Mouse (Mus musculus) lung, adult 18-20 months (tissue): ENCODE data around the gene Atp2a2.
"Not testable (repeated sequence)": the region's sequence is repeated elsewhere in the genome, so short reads cannot be mapped to it uniquely, and the experiment has no call there.

ENCODE experiments used
- DNase-seq, 2 experiments: peaks; one replicate each; pipeline ENCODE4 v3.0.0; 2022; ENCODE audit warnings: mixed read lengths in 2 of 2

The Atp2a2 gene

DNA sequence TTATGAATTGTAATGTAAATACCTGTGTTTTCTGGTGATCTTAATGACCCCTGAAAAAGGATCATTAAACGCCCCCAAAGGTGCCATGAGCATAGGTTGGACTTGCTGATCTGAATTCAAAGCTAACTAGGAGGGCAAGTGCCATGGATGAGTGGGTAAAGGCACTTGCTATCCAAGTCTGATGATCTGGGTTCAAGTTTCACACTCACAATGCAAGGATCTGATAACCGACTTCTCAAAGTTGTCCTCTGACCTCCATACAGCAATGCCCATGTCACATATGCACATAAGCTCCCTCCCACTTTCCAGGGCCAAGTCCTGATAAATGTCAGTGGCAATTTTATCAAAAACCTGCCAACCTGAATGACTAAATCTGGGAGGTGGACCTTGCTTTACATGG, 9.0 kb downstream of the Atp2a2 start:
- no peak for DNase-seq

DNA sequence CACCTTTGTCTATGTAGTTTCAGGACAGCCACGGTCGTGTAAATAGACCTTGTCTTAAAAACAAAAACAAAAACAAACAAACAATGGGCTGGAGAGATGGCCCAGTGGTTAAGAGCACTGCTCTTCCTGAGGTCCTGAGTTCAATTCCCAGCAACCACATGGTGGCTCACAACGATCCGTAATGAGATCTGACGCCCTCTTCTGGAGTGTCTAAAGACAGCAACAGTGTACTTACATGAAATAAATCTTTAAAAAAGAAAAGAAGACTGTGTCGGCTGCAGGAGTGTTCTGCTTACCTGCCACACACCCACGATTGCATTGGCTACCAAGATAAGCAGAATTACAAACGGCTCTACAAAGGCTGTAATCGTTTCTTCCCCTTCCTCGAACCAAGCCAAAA, 10.6 kb downstream of the Atp2a2 start:
- DNase-seq: no peak

DNA sequence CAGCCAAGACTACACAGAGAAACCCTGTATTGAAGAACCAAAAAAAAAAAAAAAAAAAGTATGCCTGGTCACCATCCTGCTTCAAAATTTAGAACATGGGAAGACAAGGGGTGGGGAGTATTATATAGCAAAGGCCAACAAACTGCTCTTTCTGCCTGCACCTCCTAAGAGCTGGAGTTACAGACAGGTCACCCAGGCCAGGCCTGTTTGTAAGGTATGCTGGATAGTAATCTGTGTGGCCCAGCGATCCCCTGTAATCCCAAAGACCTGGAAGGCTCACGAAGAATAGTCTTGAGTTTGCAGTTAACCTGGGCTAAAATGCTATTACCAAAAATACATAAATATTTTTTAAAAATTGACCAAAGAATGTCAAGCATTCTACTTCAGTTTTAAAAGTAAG, 11.9 kb downstream of the Atp2a2 start:
- no peak for DNase-seq

DNA sequence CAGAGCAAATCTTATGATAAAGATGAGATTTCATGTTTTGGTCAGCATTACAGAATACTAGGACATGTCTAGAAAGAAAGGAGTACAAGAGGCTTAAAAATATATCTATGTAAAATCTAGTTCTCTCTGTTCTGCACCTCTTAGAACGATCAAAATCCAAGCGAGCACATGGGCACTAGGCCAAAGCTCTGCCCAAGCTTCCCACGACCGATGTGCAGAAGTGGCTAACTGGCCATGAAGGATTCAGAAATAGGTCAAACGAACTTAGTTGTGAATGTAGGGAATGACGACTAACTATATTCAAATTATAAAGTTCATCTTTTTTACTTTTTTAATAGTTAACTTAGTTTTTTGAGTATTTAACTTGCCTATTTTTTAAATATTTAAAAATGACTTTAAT, 14.2 kb downstream of the Atp2a2 start:
- DNase-seq: no peak

DNA sequence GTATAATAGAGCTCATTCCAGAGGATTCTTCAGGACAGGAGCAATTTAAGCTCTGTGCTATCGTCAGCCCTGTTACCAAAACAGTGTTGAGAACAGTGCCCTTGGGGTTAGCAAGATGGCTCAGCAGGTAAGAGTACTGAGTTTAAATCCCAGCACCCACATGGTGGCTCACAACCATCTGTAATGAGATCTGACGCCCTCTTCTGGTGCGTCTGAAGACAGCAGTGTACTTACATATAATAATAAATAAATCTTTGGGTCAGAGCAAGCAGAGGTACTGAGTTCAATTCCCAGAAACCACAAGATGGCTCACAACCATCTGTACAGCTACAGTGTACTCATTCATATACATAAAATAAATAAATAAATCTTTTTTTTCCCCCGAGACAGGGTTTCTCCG, 15.8 kb downstream of the Atp2a2 start:
- not testable (repeated sequence) for DNase-seq

DNA sequence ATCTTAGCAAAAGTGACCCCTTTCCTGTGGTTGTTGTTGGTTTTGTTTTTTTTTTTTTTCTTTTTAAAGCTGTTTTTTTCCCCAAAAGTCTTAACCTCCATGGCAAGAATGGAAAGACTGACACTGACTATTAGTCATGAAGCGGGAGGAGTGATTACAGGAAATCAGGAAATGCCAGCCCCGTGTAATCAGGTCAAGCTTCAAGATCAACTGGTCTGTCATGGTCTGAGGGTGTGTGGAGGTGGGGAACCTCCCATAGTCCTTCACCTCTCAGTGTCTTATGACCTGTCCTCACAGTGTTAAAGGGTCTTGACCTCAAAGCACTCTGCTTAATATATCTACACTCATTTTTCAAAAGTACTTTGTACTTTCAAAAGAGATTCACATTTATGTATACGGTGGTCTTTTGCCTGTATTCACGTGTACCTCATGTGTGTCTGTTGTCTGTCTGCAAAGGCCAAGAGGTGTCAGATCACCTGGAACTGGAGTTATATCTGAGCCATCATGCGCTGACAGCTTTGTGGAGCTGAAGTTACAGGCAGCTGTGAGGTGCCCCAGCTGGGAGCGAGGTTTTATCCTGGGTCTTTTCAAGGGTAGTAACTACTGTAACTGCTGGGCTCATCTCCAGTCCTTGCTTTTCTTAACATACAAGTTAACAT, 19.2 kb downstream of the Atp2a2 start:
- no peak for DNase-seq

DNA sequence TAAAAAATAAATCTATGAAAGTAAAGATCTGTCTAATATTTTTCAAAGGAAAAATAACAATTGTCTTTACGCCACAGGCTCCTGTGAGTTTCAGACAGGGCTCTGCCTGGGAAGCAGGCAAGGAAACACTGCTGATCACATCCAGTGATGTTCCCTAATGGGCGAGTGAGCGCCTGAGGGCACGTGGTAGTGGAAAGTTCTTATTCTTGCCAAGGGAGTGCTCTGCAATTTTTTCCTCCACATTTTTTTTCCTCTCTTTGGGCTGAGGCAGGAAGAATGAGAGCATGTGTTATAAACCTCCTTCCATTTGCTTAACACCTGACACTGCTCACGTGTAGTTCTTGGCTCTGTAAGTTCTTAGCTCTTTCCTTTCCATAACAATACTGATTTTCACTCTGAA, 20.2 kb downstream of the Atp2a2 start:
- peak; percentile 32 to 38 for DNase-seq

DNA sequence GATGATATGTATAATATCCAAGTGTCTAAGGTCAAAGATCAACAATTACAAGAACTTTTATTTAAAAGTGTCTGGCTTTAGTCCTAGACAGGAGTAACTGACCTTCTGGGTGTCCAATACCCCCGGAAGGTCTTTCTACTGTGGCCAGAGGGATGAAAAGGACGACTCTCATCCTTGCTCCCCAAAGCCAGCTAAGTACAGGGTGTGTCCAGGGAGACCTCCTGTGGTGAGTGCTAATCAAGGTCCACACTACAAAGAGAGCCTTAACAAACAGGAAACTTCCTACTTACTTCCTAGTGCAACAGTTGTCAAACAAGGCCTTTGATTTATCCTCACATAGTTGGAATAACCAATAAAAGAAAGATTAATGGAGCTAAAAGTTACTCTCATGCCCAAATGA, 22.9 kb downstream of the Atp2a2 start:
- DNase-seq: no peak

DNA sequence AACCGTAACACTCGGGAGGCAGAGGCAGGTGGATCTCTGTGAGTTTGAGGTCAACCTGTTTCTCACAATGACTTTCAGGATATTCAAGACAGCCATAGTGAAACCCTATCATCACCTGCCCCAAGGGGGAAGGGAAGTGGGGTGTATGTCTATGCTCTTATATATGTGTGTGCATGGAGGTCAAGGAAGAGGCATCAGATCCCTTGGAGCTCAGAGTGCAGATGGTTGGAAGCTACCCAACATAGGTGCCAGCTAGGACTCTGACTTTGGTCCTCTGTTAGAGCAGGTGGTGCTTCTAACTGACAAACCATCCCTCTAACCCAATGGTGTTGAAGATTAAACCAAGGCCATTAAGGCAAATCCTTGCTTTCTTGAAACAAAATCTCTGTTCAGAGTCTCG, 24.5 kb downstream of the Atp2a2 start:
- DNase-seq: no peak

DNA sequence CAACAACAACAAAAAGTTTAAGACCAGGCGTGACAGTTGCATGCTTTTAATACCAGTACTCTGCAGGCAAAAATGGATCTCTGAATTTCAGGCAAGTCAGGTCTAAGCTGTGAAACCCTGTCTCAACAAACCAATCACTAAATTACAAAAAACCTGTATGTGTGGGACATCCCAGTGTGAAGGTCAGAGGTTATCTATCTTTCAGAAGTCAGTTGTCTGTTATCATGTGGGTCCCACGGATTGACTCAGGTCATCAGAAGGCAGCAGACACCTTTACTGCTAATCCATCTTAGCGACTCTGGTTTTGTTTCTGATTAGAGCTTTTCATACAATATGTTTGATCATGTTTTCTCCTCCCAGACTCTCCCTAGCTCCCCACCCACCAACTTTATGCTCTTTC, 25.9 kb downstream of the Atp2a2 start:
- no peak for DNase-seq

DNA sequence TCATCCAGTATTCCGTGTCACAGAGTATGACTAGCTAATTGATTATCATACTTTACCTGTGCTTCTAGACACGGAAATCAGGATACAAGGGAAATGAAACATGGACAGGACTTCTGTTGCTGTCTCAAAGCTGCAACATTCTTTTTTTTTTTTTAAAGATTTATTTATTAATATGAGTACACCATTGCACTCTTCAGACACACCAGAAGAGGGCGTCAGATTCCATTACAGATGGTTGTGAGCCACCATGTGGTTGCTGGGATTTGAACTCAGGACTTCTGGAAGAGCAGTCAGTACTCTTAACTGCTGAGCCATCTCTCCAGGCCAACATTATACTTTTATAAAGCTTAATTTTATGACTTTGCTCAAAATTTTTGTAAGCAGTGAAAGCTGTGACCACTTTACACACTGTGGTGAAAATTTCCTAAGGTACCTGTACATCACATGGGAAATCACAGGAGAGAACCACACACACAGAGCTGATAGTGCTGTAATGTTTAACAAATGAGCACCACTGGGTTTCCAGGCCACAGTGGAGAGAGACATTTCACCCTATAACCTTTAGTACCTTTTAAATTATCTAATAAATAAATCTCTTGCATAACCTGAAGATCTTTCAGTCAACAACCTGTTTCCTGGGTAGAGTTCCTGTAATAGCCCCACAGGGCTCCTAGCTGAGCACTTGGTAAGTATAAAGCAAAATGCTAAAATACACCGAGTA, 27.2 kb downstream of the Atp2a2 start:
- DNase-seq: no peak

DNA sequence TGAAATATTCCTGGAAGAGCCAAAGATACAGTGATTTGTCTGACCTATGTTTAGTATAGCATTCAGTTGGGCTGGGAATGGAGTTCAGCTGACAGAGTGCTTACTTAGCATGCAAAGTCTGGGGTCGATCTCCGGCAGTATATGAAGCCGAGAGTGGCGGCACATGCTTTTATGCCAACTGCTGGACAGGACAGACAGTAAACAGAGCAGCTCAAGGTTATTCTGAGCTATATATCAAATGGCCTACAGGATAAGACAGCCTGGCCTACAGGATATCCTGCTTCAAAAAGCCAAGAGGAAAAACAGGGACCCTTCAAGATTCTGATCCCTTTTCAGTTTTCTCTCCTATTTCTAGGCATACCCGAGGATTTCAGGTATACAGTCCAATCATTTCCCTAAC, 30.4 kb downstream of the Atp2a2 start:
- no peak for DNase-seq

DNA sequence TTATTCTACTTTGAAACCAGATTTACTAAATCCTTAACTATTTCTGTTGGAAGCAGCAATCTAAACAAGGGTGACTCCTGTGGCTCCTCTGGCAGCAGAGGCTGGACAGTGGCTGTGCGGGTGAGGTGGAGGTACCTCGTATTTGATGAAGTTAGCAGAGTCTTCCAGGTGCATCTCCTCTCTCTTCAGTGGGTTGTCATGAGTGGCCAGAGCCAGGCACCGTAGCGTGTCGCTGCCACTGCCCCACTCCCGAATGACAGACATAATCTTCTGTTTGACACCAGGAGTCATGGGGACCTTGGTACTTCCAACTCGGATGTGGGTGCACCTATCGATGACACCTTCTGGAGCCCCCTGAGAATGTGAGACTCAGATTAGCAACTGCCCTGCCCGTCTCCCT, 40.6 kb downstream of the Atp2a2 start:
- no peak for DNase-seq

DNA sequence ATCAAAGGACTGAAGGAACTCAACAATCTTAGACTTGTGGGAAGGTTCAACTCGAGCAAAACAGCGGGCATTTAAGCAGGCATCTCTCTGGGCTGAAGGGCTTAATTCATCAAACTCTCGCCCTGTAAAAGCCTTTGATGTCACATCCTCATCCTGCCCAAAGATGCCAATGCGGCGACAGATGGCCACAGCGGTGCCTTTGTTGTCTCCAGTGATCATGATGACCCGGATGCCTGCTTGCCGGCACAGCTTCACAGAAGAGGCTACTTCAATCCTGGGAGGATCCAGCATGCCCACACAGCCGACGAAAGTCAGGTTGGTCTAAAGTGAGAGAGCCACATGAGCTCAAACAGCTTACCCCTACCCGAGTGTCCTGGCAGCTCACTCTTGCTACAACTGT, 41.4 kb downstream of the Atp2a2 start:
- DNase-seq: no peak

DNA sequence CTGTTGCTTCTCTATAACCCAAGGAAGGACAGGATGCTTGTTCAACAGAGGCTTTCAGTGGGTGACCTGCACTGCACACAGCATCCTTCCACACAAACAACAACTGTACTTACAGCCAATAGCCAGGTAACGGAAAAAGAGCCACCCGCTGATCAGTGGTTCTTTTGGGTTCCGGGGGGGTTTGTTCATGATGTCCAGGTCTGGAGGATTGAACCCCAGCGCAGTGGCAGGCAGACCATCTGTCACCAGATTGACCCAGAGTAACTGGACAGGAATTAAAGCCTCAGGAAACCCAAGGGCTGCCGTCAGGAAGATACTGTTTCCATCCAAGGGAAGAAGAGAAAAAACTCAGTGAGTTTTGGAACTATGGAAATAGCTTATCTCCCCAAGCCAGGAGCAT, 42.7 kb downstream of the Atp2a2 start:
- DNase-seq: no peak

DNA sequence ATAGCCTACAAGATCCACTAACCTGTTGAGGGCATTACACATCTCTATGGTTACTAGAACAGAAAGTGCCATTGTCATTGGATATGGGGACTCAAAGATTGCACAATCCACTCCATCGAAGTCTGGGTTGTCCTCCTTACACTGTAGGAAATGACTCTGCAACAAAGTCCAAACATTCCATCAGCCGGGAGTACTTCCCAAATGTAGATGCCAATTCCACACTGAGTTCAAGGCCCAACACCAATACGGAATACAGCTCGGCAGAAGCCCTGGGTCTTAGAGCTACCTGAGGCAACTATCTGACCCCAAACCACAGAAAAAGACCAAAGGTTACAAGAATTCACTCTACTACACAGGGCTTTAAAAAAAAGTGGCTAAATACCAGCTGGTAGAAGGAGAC, 44.0 kb downstream of the Atp2a2 start:
- no peak for DNase-seq

DNA sequence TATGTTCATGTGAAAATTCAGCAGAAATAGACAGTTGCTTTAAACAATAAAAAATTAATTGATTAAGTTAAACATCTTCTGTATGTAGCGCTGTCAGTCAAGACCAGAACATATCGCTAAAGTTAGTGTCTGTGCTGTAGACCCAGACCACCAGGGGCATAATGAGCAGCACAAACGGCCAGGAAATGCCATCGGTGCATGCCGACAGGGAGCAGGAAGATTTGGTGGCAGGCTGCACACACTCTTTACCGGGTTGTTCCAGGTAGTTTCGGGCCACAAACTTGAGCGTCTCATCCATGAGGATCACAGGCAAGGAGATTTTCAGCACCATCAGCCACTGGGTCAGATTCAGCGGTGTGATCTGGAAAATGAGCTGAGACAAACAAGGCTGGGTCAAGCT, 45.0 kb downstream of the Atp2a2 start:
- not testable (repeated sequence) for DNase-seq

DNA sequence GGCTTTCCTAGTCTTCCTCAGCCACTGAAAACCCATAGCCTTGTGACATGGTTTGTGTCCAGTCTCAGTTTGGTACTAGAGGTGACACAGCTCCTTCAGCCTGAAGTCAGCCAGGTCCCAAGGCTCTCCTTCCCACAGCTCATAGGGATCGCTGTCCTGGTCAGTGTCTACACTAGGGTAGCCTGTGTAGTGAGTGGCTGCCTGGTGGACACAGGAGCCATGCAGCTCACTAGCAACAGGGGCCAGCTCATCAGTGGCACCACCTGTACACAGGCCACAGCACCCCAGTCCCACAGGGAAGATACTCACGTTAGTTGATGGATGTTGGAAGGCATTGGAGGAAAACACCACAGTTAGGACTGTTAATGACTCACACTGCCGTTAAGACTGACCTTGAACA, 46.4 kb downstream of the Atp2a2 start:
- DNase-seq: no peak

DNA sequence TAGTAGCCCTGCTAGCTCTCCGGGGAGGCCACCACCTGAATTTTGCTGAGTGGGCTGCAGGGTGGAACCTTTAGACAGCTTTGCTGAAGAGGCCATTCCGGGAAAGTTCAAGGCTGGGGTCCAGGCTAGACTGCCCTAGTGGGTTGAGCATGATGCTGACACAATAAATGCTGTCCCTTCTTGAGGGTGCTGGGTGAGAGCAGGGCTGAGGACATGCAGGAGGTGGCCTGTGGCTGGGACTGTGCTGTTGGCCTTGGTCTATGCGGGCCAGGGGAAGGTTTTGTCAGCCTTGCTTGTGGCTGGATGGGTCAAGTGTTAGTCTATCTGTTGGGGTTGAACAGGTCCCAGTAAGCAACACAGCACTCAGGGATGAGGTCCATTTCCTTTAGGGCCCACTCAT, 47.1 kb downstream of the Atp2a2 start:
- DNase-seq: no peak

DNA sequence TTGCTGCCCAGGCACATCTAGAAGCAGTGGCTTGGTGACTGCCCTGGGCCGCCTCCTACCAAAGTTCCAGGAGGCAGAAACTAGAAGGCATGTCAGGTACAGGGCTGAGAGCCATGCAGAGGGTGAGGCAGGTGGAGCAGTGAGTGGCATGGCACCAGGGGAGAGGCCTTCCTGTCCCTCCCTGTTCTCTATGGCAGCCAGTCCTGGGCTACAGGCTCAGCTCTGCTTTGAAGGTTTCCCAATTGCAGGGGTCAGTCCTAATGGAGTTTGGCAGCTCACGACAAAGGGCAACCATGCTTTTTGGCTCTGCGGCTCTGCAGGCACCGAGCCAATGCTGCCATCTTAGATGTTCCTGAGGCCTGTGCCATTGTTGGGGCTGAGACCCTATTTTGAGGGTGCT, 47.6 kb downstream of the Atp2a2 start:
- no peak for DNase-seq

DNA sequence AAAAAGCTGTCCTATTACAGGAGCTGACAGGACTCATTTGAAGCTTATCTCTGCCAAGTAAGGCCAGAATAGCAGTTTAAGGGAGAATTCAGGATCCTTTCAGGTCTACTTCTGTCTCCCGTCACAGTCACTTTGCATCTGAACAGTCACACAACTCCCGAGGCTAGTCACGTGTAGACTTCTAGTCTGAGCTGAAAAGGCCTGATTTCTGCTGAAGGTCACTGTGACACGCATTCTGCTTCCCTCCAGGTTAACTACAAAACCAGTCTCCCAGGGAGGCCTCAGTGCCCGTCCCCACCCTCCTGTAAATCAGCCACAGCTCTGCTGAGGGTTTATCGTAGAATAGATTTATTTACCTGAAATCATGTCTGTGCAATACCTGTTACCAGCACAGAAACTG, 48.8 kb downstream of the Atp2a2 start:
- DNase-seq: no peak

DNA sequence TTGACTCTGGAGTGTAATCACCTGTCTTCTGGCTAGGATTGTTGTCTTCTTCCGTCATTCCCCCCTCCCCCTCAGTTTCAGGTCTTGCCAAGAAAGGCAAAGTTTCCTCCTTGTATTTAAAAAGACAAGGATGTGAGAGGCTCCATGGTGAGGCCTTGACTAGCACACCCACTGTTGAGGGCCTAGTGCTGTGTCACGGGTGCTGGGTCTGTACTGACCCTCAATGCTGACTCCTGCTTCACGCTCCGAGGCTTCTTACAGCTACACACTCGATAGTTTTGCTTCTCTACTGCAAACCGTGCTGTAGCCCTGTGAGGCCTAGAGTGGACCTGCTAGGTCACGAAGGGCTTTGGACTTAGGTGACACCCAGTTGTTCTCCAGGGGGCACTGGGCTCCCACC, 49.8 kb downstream of the Atp2a2 start:
- no peak for DNase-seq

DNA sequence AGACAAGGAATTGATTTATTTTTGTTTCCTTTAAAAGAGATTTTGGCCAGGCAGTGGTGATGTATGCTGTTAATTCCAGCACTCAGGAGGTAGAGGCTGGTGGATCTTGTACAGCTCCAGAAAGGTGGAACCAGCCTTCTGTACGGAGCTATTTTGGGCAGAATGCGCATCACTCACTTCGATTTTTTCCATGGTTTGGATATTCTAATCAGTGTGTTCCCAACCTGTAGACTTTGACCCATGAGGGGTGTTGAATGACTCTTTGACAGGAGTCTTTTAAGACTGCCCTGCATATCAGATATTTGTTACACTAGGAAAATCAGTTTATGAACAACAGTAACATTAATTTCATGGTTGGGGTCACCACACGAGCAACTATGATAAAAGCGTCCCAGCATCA, 50.7 kb downstream of the Atp2a2 start:
- DNase-seq: no peak

DNA sequence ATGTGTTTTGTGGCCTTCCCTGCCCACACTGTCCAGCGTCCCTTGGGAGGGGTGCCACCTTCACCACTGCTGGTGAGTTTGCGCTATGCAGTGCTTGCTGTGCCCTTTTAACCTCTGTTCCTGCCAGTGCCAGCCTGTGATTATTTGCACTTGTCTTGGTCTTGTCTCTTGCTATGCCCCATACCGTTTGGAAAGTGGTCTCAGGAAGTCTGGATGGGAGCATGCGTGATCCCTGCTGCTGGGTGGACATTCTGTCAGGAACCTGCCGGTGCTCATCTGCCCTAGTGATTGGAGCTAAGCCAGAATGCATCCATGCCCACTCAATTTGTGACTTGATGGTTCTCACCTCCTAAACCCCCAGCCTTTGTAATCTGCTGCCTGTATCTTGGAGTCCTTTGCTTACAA, 51.1 kb downstream of the Atp2a2 start:
- no peak for DNase-seq

DNA sequence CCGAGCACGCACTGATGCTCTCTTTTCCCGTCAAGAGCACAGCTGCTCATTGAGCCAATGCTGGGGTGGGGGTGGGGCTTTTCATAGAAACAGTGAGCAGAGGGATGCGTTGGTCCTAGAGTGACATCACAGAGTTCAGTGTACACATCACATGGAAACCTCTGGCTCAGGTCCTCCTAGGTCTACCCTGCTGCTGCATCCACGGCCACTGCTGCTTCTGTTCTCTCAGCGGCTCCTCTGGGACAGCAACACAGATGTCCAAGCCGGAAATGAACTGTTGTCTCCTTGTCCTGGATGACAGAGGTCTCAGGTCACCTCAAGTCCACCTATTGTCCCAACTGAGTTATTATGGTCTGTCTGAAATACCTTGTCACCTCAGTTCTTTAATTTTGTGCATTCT, 52.1 kb downstream of the Atp2a2 start:
- no peak for DNase-seq
